Mouse (Mus musculus) brain, embryonic 18.5 days (tissue): ENCODE measurements around the gene F11r.
"Not testable (repeated sequence)": the region's sequence is repeated elsewhere in the genome, so short reads cannot be mapped to it uniquely, and the experiment has no call there.

Experiments used
- DNase-seq: peaks from one replicate; pipeline ENCODE4 v3.0.0-alpha.2; 2012; ENCODE audit warnings: low read depth, low spot score

The F11r gene

DNA sequence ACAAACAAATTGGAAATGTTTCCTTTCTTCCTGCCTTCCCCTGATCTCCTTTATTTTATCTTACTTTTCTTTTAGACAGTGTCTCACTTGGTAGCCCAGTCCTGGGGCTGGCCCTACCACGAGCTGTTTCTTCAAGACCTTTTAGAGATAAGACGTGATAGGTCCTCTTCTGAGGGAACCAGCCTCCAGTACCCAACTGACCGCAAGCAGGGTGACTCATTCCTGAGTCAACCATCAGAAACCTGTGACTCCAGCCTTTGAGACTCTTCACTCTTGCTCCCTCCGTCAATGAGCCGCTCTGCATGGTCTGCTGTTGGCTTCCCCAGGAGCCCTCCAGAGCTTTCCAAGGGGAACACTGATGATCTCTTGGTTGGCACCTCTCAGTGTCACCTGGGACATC lies 33.6 kb downstream of the F11r start:
- no peak for DNase-seq

GRCm38 (mm10) chr1:171471452-171471851 lies 34.1 kb downstream of the F11r start:
- no peak for DNase-seq

- not testable (repeated sequence) for DNase-seq
These were observed 34.6 kb downstream of the F11r start for GRCm38 (mm10) chr1:171471941-171472340.

- no peak for DNase-seq
These were observed 36.2 kb downstream of the F11r start for GRCm38 (mm10) chr1:171473506-171473905.

- no peak for DNase-seq
These were observed 36.7 kb downstream of the F11r start for GRCm38 (mm10) chr1:171473920-171474640.

- no peak for DNase-seq
These were observed 39.8 kb downstream of the F11r start for GRCm38 (mm10) chr1:171477123-171477522.

GRCm38 (mm10) chr1:171477758-171478545 lies 40.6 kb downstream of the F11r start:
- no peak for DNase-seq

DNA sequence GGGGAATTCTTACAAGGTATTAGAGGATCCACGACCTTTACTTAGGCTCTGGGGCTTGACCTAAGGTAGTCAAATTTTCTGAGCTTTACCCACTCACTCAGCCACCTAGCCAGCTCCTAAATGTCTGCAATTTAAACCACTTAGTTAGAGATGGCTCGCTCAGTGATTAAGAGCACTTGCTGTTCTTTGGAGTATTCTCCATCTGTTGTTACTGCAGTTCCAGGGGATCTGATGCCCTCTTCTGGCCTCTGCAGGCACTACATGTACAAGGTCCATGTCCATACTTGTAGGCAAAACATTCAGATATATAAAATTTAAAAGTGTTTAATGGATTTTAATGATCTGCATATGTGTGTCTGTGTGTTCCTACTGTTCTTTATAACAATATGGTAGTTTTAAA lies 41.6 kb downstream of the F11r start:
- DNase-seq: no peak

DNA sequence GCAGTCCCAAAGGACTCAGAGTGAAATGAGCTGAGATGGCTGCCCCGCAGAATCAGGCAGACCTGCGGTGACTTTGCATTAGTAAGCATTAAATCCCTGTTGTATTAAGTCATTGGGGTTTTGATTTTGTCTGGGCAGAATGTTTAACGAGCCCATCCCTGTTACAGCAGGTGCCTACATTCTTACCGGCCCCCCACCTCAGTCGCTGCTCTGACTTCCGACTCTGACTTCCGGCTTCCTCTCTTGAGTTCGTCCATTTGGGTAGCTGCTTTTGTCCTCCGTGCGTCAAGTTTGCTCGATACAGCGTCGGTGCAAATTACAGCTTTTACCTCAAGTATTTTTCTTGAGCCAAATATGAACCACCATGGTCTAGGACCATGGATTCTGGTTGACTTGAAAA lies 56.9 kb downstream of the F11r start:
- no peak for DNase-seq

DNA sequence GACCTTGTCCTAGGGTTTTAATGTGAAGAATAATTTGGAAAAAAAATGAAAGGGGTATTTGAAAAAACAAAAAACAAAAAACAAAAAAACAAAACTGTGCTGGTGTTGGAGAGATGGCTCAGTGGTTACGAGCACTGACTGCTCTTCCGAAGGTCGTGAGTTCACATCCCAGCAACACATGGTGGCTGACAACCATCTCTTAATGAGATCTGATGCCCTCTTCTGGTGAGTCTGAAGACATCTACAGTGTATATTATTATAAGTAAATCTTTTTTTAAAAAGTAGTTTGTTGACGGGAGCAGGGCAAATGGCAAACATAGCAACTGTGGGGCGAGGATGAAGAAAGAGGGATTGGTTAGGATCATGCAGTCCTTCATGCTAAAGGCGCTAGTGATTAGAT lies 58.0 kb downstream of the F11r start:
- DNase-seq: no peak

DNA sequence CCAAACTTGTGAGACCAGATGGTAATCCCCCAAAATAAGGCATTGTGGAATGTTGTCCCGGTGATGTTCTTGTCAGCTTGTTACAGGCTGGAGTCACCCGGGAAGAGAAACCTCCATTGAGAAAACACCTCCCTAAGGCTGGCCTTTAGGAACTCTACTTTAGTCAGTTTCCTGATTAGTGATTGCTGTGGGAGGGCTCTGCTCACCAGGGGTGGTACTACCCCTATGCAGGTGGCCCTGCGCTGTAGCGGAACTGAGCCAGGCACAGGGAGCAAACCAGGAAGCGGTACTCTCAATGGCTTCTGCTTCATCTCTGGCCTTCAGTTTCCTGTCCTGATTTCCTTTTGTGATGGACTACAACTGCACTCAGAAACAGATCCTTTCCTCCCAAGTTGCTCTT lies 62.5 kb downstream of the F11r start:
- no peak for DNase-seq

DNA sequence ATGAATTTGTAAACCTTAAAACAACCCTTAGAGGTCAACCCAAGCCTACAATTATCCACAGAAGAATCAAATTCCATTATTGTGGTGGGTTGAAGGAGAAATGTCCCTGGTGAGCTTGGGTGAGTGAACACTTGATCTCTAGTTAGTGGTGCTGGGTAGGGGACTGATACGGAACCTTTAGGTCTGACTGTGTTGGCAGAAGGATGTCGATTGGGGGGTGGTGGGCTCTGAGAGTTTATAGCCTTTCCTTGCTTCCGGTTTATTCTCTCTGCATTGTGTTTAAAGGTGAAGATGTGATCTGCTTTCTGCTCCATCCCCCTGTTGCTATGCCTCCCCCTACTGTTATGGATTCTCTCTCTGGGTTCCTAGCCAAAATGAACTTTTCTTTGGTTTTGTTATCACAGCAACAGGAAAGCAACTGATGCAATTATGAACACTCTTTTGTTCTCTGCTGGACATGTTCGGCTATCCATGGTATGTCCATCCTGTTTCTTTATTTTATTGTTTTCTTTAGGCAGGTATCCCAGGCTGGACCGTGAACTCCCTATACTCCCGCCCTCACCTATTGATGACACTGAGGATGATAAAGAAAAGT lies 63.8 kb downstream of the F11r start:
- no peak for DNase-seq

DNA sequence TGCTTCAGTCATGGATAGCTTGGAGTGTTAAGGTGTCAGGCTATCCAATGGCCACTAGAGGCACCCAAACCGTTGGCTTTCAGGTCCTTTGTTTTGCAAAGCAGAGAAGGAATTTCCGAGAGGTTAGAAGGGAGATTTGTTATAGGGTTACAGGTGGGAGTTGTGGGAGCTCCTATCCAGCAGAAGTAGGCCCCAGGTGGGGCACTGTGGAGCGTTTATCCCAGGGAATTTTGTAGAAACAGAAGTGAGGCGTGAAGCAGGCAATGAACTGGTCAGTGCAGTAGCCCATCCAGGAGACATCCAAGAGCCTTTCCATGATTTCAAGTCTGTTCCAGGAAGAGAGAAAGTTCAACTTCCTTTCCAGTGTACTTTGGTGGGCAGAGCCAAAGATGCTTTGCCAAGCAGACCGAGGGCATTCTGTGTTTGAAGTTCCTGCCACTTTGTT lies 64.3 kb downstream of the F11r start:
- DNase-seq: no peak

DNA sequence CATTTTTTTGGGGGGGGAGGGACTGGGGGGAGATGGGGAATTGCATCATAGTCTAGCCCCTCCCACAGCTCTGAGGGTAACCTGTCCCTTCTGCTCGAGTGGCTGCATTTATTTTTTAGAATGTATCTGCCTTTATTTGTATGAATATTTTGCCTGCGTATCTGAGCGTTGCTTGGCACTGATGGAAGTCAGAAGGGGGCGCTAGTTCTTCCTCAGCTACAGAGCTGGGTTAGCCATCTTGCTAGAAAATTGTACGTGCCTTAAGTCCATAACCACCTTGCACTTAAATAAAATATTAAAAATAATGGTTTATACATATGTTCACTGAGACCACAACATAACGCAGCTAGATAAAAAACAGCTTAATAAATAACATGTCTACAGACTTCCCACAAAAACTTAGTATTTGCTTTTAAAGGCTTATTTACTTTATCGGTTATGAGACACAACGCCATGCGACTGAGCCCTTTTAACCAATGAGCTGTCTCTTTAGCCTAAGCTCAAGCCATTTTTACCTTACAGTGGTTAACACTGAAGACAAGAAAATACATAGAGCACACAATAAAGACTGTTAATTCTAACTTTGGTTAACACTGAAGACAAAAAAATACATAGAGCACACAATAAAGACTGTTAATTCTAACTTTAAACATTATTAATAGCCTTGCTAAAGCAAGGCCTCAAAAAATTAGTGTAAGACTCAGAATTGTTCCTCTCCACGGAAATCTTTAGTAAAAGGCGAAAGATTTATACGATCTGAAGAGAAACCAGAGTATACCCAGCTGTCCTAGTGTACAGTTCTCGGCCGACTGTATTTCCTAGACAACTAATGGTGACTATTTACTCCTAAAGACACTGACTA lies 65.3 kb downstream of the F11r start:
- DNase-seq: peak; percentile 66

- peak; percentile 83 for DNase-seq
These were observed 65.9 kb downstream of the F11r start, which contains the start of gene Alyref2 for GRCm38 (mm10) chr1:171503250-171503591. TSS of gene Alyref2 (plus strand) at chr1:171503478.

- DNase-seq: peak; percentile 26
These were observed 66.4 kb downstream of the F11r start for GRCm38 (mm10) chr1:171503592-171504291.

DNA sequence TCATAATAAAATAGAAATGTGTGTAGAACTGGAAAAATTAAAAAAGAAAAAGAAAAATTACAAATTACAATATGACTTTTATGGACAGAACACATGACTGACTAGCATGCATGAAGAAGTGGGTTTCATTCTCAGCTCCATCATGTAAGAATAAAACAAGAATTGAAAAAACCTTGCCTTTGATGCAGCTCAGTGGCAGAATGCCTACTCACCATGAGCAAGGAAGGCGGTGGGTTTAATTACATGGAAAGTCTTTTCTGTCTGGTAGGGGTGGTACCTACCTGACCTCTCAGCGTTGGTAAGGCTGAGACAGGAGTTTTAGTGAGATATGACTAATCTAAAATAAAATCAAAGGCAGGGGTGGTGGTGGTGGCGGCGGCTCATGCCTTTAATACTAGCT lies 67.3 kb downstream of the F11r start:
- DNase-seq: no peak

DNA sequence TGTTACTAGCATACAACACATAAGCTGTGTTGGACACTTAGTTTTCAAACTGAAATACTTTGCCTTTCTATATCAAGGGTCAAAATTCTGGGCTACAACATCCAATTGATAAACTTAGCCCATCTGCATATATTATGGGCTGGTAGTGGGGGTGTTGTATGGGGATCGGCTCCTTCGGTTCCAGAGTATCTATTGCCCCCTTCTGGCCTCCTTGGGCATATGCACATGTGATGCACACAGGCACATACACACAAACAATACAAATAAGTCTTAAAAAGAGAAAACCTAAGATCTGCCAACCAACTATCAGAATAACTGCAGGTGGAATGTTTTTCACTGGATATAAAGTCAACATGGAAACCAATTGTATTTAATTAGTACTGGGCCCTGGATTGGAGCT lies 75.9 kb downstream of the F11r start:
- DNase-seq: no peak

GRCm38 (mm10) chr1:171513760-171514159 lies 76.4 kb downstream of the F11r start:
- no peak for DNase-seq
